Mouse (Mus musculus) liver, adult (tissue): Measurements from ENCODE around the gene Hic1.

Source experiments
- GATA4 ChIP-seq: IDR thresholded peaks from 2 replicates; pipeline ENCODE4 v1.6.1; 2014; ENCODE audit warnings: mild to moderate bottlenecking, low read length; ENCODE audit not compliant: insufficient replicate concordance

Gene Hic1

GRCm38 (mm10) chr11:75162591-75163080 is 6.7 kb downstream of the Hic1 start:
- TF ChIP-seq GATA4: no peak

GRCm38 (mm10) chr11:75161417-75162008 is 7.8 kb downstream of the Hic1 start:
- TF ChIP-seq GATA4: no peak

DNA sequence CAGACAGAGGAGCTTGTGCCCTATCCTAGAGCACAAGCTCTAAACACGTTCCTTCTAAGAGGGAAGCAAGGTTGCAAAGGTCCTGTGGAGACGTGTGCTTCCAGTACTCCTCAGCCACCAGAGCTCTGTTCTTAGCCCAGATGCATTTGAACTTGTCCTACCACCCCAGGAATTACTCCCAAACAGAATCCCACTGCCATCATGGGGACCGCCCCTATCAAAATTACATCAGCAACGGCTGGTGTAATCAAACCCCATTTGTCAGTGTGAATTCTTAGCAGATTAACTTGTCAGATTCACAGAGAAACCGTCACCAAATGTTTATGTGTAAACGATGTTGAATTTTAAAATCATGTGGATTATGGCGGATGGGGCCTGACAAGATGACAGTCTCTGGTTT is 8.4 kb downstream of the Hic1 start:
- TF ChIP-seq GATA4: no peak

- TF ChIP-seq GATA4: no peak
These were observed 9.8 kb downstream of the Hic1 start for GRCm38 (mm10) chr11:75159564-75159963.

DNA sequence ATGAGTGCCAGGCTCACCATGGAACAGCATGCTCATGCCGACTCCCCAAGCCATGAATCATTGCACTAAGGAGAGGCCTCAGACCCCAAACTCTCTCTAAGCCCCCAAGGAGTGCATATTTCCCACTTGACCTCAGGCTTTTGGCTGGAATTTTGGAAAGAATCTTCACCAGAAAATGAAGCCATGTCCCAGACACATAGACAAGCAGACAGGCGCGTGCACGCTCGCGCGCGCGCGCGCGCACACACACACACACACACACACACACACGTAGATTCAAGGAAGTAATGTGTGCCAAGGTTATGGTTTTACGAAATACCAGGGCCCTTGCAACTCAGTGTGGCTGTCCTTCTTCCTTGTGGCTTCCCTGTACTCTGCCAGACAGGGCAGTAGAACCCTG is 10.9 kb downstream of the Hic1 start:
- no peak for TF ChIP-seq GATA4

DNA sequence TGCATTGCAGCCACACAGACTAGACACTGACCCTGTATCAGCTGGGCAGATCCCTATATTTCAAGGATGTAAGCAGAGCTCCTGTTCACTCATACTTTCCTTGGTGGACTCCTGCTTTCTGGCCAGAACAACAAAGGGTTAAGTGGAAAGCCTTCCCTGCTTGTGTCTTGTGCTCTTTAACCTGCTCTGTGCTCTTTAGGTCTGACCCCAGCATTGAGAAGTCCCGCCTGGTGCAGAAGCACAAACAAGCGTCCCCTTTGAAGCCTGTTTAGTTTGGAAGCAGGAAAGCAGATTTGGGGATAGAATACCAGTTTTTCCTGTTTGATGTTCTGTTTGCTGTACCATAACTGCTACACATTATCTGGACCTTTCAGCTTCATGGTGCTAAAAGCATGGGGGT is 11.4 kb downstream of the Hic1 start:
- no peak for TF ChIP-seq GATA4

GRCm38 (mm10) chr11:75157037-75157436 is 12.3 kb downstream of the Hic1 start:
- TF ChIP-seq GATA4: no peak

DNA sequence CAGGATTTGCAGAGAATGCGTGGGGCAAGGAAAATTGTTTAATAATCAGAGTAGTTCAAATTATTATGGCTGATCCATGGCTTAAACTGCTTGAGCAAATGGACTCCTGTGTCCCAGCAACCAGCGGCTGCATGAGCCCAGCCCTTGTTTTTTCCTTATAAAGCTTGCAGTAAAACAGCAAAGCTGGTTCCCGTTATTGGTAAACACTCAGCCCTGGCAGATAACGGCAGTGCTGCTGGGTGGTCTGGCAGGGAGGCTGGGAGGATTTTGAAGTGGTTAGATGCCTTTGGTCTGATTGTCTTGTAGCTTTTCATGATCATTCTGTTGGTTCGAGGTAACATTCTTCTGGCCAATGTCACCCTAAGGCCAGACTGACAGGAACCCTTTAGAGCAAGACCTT is 12.9 kb downstream of the Hic1 start:
- no peak for TF ChIP-seq GATA4

DNA sequence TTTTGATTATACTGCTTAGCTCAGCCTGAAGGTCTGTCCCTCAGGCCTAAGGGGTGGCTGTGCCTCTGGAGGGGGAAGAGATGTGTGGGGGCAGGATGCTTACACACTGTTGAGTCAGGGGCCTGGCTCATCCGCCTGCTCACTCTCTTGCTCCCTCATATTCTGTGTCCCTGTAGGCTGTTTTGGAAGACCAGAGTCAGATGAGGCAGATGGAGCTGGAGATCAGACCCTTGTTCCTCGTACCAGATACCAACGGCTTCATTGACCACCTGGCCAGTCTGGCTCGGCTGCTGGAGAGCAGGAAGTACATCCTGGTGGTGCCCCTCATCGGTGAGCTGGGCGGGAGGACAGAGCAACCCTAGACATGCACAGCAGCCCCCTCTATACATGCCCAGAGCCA is 13.3 kb downstream of the Hic1 start:
- TF ChIP-seq GATA4: no peak

DNA sequence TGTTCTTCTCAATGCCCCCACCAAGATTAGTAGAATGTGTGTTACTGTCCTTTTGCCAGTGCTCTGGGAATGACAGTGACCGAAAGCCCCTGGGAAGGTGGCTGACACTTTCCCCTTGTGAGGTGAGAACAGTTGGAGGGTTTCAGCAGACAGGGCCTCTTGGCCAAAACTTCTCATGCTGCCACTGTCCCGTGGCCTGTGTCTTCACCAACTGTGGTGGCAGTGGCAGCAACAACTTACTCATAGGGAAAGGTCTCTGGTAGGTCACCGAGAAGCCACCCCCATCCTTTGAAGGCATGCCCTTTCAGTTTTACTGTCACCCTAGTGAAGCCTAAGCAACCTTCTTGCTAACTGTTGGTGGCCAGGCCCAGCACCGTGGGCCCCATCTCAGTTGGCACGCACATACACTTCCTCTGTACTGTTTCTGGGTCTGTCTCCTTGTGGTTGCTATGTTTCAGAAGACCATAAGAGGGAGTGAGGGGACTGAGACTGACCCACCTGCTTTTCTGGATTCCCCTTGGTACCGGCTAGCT is 15.2 kb downstream of the Hic1 start:
- no peak for TF ChIP-seq GATA4

GRCm38 (mm10) chr11:75152603-75153557 is 16.4 kb downstream of the Hic1 start:
- TF ChIP-seq GATA4: peak; percentile 49; the same call in 1 of the 2 replicates

DNA sequence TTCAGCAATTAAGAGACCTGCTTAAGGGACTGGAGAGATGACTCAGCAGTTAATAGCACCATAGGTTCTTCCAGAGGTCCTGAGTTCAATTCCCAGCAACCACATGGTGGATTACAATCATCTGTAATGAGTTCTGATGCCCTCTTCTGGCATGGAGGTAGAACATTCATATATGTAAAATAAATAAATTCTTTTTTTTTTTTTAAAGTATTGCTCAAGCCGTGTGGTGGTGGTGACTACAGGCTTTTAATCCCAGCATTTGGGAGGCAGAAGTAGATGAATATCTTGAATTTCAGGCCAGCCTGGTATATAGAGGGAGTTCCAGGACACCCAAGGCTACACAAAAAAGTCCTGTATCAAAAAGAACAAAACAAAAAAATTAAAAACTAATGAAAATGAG is 19.0 kb downstream of the Hic1 start:
- no peak for TF ChIP-seq GATA4

- no peak for TF ChIP-seq GATA4
These were observed 20.8 kb downstream of the Hic1 start for GRCm38 (mm10) chr11:75148332-75149035.

GRCm38 (mm10) chr11:75147846-75148168 is 21.5 kb downstream of the Hic1 start:
- no peak for TF ChIP-seq GATA4

- TF ChIP-seq GATA4: no peak
These were observed 22.0 kb downstream of the Hic1 start for GRCm38 (mm10) chr11:75147106-75147845.
